Mouse (Mus musculus) layer of hippocampus, postnatal 25 days (tissue): ENCODE measurements at regions not wholly inside any gene's neighbourhood (a gene's known extent, or its start where the extent isn't known, plus 50 kb on each side); places are given as distances from the start of the nearest gene placed in this dataset.

Source experiments
- DNase-seq, 2 experiments: peaks; one replicate each; pipeline ENCODE4 v3.0.0; 2022; ENCODE audit warnings: mixed read lengths in 2 of 2, low spot score in 1 of 2; ENCODE audit errors: extremely low spot score in 1 of 2

GRCm38 (mm10) chr1:42260033-42260925 is 435.3 kb upstream of the Pou3f3 start:
- no peak for DNase-seq

- no peak for DNase-seq
These were observed 434.5 kb upstream of the Pou3f3 start for GRCm38 (mm10) chr1:42261031-42261430.

GRCm38 (mm10) chr1:42261800-42262199 is 433.8 kb upstream of the Pou3f3 start:
- DNase-seq = no peak

- DNase-seq = no peak
These were observed 433.0 kb upstream of the Pou3f3 start for GRCm38 (mm10) chr1:42262606-42263005.

GRCm38 (mm10) chr1:42277130-42277529 is 418.4 kb upstream of the Pou3f3 start:
- no peak for DNase-seq

GRCm38 (mm10) chr1:42295841-42296240 is 399.7 kb upstream of the Pou3f3 start:
- no peak for DNase-seq

- DNase-seq = no peak
These were observed 386.3 kb upstream of the Pou3f3 start for GRCm38 (mm10) chr1:42309251-42309650.

- DNase-seq = no peak
These were observed 382.1 kb upstream of the Pou3f3 start for GRCm38 (mm10) chr1:42313494-42313893.

GRCm38 (mm10) chr1:42351884-42352283 is 343.7 kb upstream of the Pou3f3 start:
- DNase-seq = no peak

GRCm38 (mm10) chr1:42352389-42352788 is 343.2 kb upstream of the Pou3f3 start:
- DNase-seq = no peak

GRCm38 (mm10) chr1:42353096-42353495 is 342.5 kb upstream of the Pou3f3 start:
- no peak for DNase-seq

GRCm38 (mm10) chr1:42354020-42354419 is 341.5 kb upstream of the Pou3f3 start:
- no peak for DNase-seq

GRCm38 (mm10) chr1:42362438-42362837 is 333.1 kb upstream of the Pou3f3 start:
- no peak for DNase-seq

GRCm38 (mm10) chr1:42365648-42366324 is 329.8 kb upstream of the Pou3f3 start:
- DNase-seq = no peak

- DNase-seq = no peak
These were observed 307.5 kb upstream of the Pou3f3 start for GRCm38 (mm10) chr1:42387919-42388684.

GRCm38 (mm10) chr1:42388740-42389139 is 306.8 kb upstream of the Pou3f3 start:
- DNase-seq = no peak

GRCm38 (mm10) chr1:42395651-42396260 is 299.8 kb upstream of the Pou3f3 start:
- no peak for DNase-seq

GRCm38 (mm10) chr1:42398461-42399154 is 297.0 kb upstream of the Pou3f3 start:
- no peak for DNase-seq

- no peak for DNase-seq
These were observed 279.6 kb upstream of the Pou3f3 start for GRCm38 (mm10) chr1:42415817-42416538.
